Mouse (Mus musculus) adrenal gland, adult 8-10 months (tissue): ENCODE results near the gene Zfx. TPM values are rescaled to one million over a fixed set of nuclear protein-coding genes. Genes with fewer than 3 reads are reported as not detected.

Experiments used
- DNase-seq: peaks from one replicate; pipeline ENCODE4 v3.0.0; 2022
- total RNA-seq, 4 experiments: library from RNA; stranded (reverse); gene quantifications; 2 replicates each; pipeline ENCODE4 v1.2.4; 2022

Gene Zfx
- total RNA-seq, 4 experiments from 2014 or later = 28.8 to 47.7 (median 41.3) TPM

DNA sequence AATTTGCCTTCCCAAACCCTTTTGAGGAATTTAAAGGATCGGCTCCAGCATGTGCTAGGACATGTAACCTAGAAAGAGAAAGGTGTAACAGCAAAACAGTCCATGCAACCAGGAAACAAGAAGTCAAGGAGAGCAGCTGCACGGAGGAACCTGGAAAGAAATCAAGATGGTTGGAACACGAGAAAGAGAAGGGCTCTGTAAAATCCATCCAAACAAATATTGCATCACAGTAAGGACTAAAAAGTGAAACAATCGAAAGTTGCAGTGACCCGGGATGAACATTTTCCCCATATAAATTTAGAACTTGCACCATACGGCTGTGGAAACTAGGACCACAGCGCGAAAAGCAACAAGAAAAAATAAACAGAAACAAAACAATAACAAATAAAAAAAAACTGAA is 62.8 kb downstream of the Zfx start:
- DNase-seq = no peak

DNA sequence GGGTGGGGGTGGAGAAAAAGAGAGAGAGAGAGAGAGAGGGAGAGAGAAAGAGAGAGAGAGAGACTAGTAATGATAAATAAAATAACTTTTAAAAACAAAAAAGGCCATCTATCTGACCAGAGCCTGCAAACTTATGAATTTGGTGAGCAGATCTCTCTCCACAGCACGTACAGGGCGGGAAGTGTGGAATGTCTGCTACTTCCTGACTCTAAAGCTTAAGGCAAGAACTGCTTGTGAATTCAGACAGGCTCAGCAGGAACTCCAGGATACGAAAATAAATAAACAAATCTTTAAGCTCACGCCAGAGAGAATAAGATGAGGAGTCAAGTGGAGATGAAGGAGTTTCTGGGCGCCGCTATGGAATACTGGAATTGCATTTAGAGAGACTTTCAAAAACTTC is 64.8 kb downstream of the Zfx start:
- no peak for DNase-seq

DNA sequence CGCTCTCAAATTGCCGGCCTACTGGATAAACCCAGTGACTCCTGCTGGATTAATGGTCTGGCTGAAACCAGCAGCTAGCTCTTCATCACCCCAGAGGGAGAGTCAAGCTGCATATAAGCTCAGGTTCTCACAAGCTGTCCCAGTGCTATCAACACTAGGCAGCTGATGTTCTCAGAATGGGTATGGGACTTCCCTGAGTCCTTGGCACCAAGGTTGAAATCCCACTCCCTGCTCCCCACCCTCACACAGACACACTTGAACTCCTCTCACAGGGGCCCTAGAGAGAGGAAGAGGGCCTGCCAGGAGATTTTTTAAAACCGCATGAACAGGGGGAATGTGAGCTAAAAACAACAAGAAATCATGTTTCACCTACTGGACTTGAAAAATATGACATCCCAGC is 74.5 kb downstream of the Zfx start:
- no peak for DNase-seq

DNA sequence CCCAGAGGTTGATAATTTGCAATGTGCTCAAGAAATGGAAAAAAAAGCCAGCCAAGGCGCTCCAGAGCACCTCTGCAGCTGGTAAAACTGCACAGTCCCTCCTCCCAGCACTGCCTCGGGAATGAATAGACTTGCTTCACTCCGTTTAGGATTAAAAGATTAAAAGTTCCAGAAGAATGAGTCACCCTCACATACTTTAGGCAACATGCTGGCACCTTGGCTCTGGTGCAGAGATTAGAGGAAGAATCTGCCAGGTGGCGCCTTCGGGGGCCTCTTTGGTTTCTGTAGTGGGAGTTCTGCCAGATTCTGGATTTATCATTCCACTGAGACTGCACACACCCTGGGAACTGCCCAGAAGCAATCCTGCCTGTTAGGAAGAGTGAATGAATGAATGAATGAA is 75.5 kb downstream of the Zfx start:
- DNase-seq = no peak

DNA sequence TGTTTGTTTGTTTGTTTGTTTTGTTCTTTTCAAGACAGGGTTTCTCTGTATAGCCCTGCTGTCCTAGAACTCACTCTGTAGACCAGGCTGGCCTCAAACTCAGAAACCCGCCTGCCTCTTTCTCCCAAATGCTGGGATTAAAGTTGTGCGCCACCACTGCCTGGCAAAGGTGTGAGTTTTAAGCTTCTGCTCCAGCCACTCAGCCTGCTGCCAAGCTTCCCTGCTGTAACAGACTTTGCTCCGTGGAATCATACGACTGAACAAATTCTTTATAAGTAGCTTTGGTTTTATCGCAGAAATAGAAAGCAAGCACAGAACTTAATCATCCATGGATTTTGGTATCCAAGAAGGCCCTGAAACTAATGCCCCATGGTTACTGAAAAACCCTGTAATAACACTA is 76.1 kb downstream of the Zfx start:
- no peak for DNase-seq

DNA sequence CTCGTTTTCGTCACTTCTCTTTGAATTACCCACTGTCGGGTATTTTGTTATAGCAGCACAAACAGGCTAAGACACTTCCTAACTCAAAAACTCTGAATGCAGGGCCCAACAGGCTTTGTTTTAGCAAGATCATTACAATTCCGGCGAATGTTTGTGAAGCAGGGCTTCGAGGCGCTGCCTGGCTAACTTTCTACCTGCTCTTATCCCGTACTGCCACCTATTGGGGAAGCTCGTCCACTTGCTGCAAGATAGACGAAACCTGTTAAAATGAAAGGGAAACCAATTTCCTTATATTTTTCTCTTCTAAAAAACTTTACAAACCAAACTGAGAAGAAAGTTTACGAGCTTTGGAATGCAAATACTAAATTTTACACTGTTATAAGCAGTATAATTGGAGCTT is 90.6 kb downstream of the Zfx start:
- DNase-seq = peak; percentile 11

DNA sequence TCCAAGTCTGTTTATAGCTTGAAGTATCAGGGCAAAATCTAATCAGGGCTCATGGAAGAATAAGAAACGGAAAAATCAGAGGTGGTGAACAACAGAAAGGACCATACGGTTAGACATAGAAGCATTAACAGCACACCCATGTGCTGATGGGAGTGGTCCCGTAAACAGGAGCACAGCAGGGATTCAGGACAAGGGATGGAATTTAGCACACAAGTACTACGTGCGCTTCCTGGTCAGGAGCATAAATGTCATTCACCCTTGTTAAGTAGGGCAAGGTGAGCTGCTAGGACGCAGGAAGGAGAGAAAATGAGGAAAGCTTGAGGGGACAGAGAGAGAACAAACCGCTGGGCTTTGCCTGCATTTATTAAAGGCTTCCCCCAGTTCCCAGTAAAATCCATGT is 93.4 kb downstream of the Zfx start:
- no peak for DNase-seq

Other genes with a start within 250 kb of the Zfx start
- gene AU015836, start 155.0 kb downstream of the Zfx start, total RNA-seq = not detected
- gene Eif2s3x, start 89.2 kb upstream of the Zfx start, total RNA-seq = 100 to 1,000 TPM; 120 to 235 (median 168) TPM
- gene Klhl15, start 110.9 kb upstream of the Zfx start, total RNA-seq = 10 to 100 TPM; 14.7 to 23.6 (median 18.4) TPM
- gene Fam90a1b, start 243.1 kb upstream of the Zfx start, total RNA-seq = not detected
- 10 to 100 TPM; 38.0 to 62.9 (median 52.9) TPM for gene Apoo, start 243.4 kb upstream of the Zfx start, total RNA-seq